Mouse (Mus musculus) liver, adult 2 months (tissue): ENCODE measurements at regions not wholly inside any gene's neighbourhood (a gene's known extent, or its start where the extent isn't known, plus 50 kb on each side); places are given as distances from the start of the nearest gene placed in this dataset.

Source experiments
- CTCF ChIP-seq: fragments of 200-500 bp; IDR thresholded peaks from 2 replicates; pipeline ENCODE4 v1.5.1; 2011; ENCODE audit warnings: low read depth, low read length, control low read depth
- POLR2A ChIP-seq: fragments of 200-500 bp; IDR thresholded peaks from 2 replicates; pipeline ENCODE4 v1.6.1; 2011; ENCODE audit warnings: low read length, control low read depth; ENCODE audit not compliant: insufficient read depth; ENCODE audit errors: extremely low read depth

DNA sequence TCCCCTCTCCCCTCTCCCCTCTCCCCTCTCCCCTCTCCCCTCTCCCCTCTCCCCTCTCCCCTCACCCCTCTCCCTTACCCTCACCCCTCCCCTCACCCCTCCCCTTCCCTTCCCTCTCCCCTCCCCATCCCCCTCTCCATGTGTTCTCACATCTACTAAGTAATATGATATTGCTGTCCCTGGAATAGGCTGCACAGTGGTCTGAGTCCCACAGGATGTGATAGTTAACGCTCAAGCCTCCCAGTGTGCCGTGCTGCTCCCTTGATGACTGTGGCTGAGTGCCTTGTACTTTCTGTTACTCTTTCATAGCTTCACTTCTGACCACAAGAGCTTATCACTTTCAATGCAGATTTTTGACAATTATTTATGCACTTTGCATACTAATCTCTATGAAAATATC, 620.4 kb upstream of the Igfbp3 start:
- TF ChIP-seq CTCF (no peak), POLR2A (no peak)
